Mouse (Mus musculus): ENCODE measurements around the gene Gm14124.
"Not testable (repeated sequence)": the region's sequence is repeated elsewhere in the genome, so short reads cannot be mapped to it uniquely, and the experiment has no call there.

The Gm14124 gene

GRCm38 (mm10) chr2:150257291-150257690 lies at the start of gene Gm14124:
TSS of gene Gm14124 (plus strand) at chr2:150257517.
- DNase-seq (ENCODE audit: extremely low read depth, low read depth, low spot score) = not testable (repeated sequence)

GRCm38 (mm10) chr2:150217600-150218362 lies 39.5 kb upstream of the Gm14124 start, which contains the start of gene Zfp937:
TSS of gene Zfp937 (plus strand) at chr2:150218073.
- DNase-seq (ENCODE audit: extremely low read depth, low read depth, low spot score) = peak; percentile 5

- not testable (repeated sequence) for DNase-seq (ENCODE audit: extremely low read depth, low read depth, low spot score)
Measured at GRCm38 (mm10) chr2:150218363-150218725, 39.0 kb upstream of the Gm14124 start.

- DNase-seq (ENCODE audit: extremely low read depth, low read depth, low spot score) = not testable (repeated sequence)
Measured at GRCm38 (mm10) chr2:150223263-150223662, 34.1 kb upstream of the Gm14124 start.

- no peak for DNase-seq (ENCODE audit: extremely low read depth, low read depth, low spot score)
Measured at GRCm38 (mm10) chr2:150243211-150243610, 14.1 kb upstream of the Gm14124 start.

- DNase-seq (ENCODE audit: extremely low read depth, low read depth, low spot score) = not testable (repeated sequence)
Measured at GRCm38 (mm10) chr2:150255491-150255890, 1.8 kb upstream of the Gm14124 start, which contains the start of gene Gm21994. TSS of gene Gm21994 (minus strand) at chr2:150255591.

GRCm38 (mm10) chr2:150256861-150257260 lies 456 bp upstream of the Gm14124 start:
- not testable (repeated sequence) for DNase-seq (ENCODE audit: extremely low read depth, low read depth, low spot score)

- no peak for DNase-seq (ENCODE audit: extremely low read depth, low read depth, low spot score)
Measured at GRCm38 (mm10) chr2:150293669-150294068, 36.4 kb downstream of the Gm14124 start.

GRCm38 (mm10) chr2:150299096-150299495 lies 41.8 kb downstream of the Gm14124 start:
- no peak for DNase-seq (ENCODE audit: extremely low read depth, low read depth, low spot score)

GRCm38 (mm10) chr2:150307183-150307773 lies 50.0 kb downstream of the Gm14124 start:
- DNase-seq (ENCODE audit: extremely low read depth, low read depth, low spot score) = no peak

GRCm38 (mm10) chr2:150310952-150311884 lies 53.9 kb downstream of the Gm14124 start:
- DNase-seq (ENCODE audit: extremely low read depth, low read depth, low spot score) = peak; percentile 65

GRCm38 (mm10) chr2:150316140-150316539 lies 58.8 kb downstream of the Gm14124 start:
- no peak for DNase-seq (ENCODE audit: extremely low read depth, low read depth, low spot score)

GRCm38 (mm10) chr2:150318973-150319372 lies 61.7 kb downstream of the Gm14124 start:
- no peak for DNase-seq (ENCODE audit: extremely low read depth, low read depth, low spot score)

All from fat pad, adult 2 months (tissue).